Mouse (Mus musculus): ENCODE results near the gene Cxcr5. TPM values are rescaled to one million over a fixed set of nuclear protein-coding genes. Genes with fewer than 3 reads are reported as not detected.

The Cxcr5 gene
- total and polyA plus RNA-seq, 2 experiments from 2014 or later, result not detected

DNA sequence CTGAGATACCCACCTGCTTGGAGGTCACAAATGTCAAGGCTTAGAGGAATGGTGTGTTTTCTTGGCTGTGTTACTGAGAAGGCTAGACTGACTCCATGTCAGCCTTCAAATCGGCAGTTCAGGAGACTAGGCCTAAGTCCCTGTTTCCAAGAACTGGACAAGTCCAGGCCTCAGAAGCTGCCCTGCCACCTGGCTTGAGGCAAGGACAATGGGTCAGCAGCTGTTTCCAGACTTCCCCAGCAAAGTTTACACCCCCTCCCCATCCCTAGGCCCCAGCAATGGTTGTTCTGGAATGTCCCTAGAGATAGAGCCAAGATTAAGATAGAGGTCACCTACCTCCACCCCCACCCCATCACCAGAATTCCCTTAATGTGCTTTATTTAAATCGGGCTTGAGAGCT lies 36.1 kb upstream of the Cxcr5 start:
- Histone ChIP-seq H3K4me1 (ENCODE audit: insufficient read depth, low read length) (0 out of 2 replicates have a peak, but pooled peaks cover 7% of the 10 kb centered on the region), H3K9me3 (ENCODE audit: low read length) (no peaks in the 10 kb centered on the region), H3K4me3 (ENCODE audit: low read length) (no peak overlapping the region), H3K9ac (replicated peaks; ENCODE audit: low read length) (no peak overlapping the region), H3K36me3 (ENCODE audit: insufficient read depth, low read length) (no peaks in the 10 kb centered on the region), H3K27me3 (ENCODE audit: insufficient read depth, low read length) (no peaks in the 10 kb centered on the region), H3K27ac (no peak overlapping the region), H3K4me2 (ENCODE audit: low read depth, low read length) (no peak overlapping the region)
- no peak for ATAC-seq
- no peak for DNase-seq (ENCODE audit: low spot score)
- no peak for TF ChIP-seq CTCF (IDR thresholded peaks at IDR 0.05; ENCODE audit: low read depth)
- 79% methylated on average over 2 of the region's 2 CpGs for WGBS

DNA sequence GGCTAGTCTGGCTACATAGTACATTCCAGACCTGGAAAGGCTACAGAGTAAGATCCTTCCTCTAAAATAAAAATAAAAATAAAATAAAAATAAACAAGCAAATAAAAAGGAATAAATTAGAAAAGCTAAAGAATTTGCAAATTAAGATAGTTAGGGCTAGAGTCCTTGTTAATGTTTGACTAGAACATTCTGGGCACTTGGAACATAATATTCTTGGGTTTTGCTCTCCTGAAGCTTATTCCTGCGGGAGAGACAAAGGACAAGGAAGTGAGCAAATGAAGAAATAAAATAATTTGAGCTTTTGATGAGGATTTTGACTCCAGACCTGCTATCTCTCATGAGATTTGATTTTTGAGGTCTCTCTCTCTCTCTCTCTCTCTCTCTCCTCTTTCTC lies 33.9 kb upstream of the Cxcr5 start:
- WGBS, result 87% methylated on average over 1 of the region's 1 CpGs

DNA sequence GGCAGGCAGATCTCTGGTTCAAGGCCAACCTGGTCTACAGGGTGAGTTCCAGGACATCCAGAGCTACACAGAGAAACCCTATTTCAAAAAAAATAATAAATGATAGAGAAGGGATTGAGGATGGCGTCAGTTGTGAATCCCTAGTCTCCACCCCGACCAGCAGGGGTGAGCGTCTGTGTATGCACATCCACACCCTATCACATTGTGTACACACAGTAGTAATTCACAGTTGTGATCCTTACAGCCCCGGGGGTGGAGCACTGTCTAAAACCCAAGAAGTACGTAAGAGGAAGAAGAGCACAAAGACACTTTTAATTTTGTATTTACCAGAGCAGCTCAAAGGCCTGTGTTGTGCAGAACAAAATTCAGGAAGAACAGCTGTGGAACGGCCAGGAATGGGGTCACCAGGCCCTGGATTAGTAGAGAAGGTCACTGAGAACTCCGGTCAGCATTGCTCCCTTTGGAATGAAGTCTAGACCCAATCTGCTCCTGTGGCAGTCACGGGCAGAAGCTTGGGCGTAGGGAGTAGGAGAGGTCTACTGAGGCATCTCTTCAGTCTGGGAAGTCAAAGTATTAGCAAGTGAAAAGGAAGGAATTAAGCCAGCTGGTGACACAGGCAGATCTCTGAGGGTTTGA lies 33.3 kb upstream of the Cxcr5 start:
- H3K27me3 ChIP-seq (ENCODE audit: insufficient read depth, low read length), result no peaks in the 10 kb centered on the region
- H3K9ac ChIP-seq (replicated peaks; ENCODE audit: low read length), result no peak overlapping the region
- ATAC-seq (no peak), DNase-seq (ENCODE audit: low spot score) (no peak)
- peaks cover 7% of the 10 kb centered on the region; the same call in 1 of the 2 replicates for H3K4me1 ChIP-seq (ENCODE audit: insufficient read depth, low read length)
- 80% methylated on average over 9 of the region's 9 CpGs for WGBS
- H3K4me2 ChIP-seq (ENCODE audit: low read depth, low read length), result no peak overlapping the region
- no peaks in the 10 kb centered on the region for H3K9me3 ChIP-seq (ENCODE audit: low read length)
- no peak overlapping the region for H3K27ac ChIP-seq
- TF ChIP-seq CTCF (IDR thresholded peaks at IDR 0.05; ENCODE audit: low read depth), result no peak
- no peaks in the 10 kb centered on the region for H3K36me3 ChIP-seq (ENCODE audit: insufficient read depth, low read length)
- H3K4me3 ChIP-seq (ENCODE audit: low read length), result no peak overlapping the region

More for the DNA sequence above, 33.9 kb upstream of the Cxcr5 start:
- no peak overlapping the region for H3K27ac ChIP-seq
- no peak overlapping the region for H3K9ac ChIP-seq (replicated peaks; ENCODE audit: low read length)
- no peak for TF ChIP-seq CTCF (IDR thresholded peaks at IDR 0.05; ENCODE audit: low read depth)
- no peak overlapping the region for H3K4me2 ChIP-seq (ENCODE audit: low read depth, low read length)
- H3K9me3 ChIP-seq (ENCODE audit: low read length), result no peaks in the 10 kb centered on the region
- H3K4me3 ChIP-seq (ENCODE audit: low read length), result no peak overlapping the region
- H3K4me1 ChIP-seq (ENCODE audit: insufficient read depth, low read length), result peaks cover 7% of the 10 kb centered on the region; the same call in 1 of the 2 replicates
- H3K36me3 ChIP-seq (ENCODE audit: insufficient read depth, low read length), result no peaks in the 10 kb centered on the region
- DNase-seq (ENCODE audit: low spot score) (no peak), ATAC-seq (no peak)
- no peaks in the 10 kb centered on the region for H3K27me3 ChIP-seq (ENCODE audit: insufficient read depth, low read length)

DNA sequence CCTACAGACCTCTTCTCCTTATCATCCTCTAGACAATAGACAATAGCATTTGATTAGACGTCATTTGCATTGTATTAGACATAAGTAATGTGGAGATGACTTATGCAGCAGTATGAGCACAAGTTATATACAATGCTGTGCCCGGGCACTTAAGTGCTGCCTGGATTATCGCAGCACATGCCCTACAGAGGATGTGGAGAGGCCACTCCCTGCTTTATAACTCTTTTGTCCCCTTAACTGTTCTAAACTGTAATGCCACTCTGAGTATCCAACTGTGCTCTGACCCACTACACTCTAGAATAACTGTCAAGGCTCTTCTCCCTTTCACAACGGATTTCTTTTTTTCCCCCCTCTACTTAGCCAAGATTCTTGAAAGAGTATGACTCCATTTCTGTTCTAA lies 32.2 kb upstream of the Cxcr5 start:
- Histone ChIP-seq H3K4me1 (ENCODE audit: insufficient read depth, low read length) (peaks cover 2% of the 10 kb centered on the region; the same call in 1 of the 2 replicates), H3K4me2 (ENCODE audit: low read depth, low read length) (no peak overlapping the region), H3K4me3 (ENCODE audit: low read length) (no peak overlapping the region), H3K9ac (replicated peaks; ENCODE audit: low read length) (no peak overlapping the region), H3K27me3 (ENCODE audit: insufficient read depth, low read length) (no peaks in the 10 kb centered on the region), H3K9me3 (ENCODE audit: low read length) (no peaks in the 10 kb centered on the region), H3K36me3 (ENCODE audit: insufficient read depth, low read length) (no peaks in the 10 kb centered on the region), H3K27ac (no peak overlapping the region)
- 84% methylated on average over 4 of the region's 4 CpGs for WGBS
- TF ChIP-seq CTCF (IDR thresholded peaks at IDR 0.05; ENCODE audit: low read depth), result no peak
- no peak for DNase-seq (ENCODE audit: low spot score)
- ATAC-seq, result no peak

DNA sequence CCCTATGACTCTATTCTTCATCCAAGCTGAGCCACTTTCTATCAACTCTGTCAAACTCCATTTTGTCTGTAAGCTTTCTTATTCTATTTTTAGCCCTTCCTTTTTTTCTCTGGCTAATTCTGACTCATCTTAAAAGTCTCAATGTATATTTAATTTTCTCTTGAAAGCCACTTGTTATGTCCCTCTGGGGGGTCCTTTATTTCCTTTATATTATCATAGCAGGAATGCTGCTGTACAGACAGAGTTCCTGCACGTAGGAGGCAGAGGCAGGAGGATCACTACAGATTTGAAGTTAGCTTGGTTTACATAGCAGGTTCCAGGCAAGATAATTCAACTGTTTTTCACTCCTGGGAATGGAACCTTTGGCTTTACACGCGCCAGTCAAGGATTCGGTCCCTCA lies 31.5 kb upstream of the Cxcr5 start:
- H3K27ac ChIP-seq, result no peak overlapping the region
- no peak overlapping the region for H3K9ac ChIP-seq (replicated peaks; ENCODE audit: low read length)
- H3K27me3 ChIP-seq (ENCODE audit: insufficient read depth, low read length), result no peaks in the 10 kb centered on the region
- no peak overlapping the region for H3K4me3 ChIP-seq (ENCODE audit: low read length)
- DNase-seq (ENCODE audit: low spot score), result no peak
- H3K4me2 ChIP-seq (ENCODE audit: low read depth, low read length), result no peak overlapping the region
- H3K9me3 ChIP-seq (ENCODE audit: low read length), result no peaks in the 10 kb centered on the region
- H3K4me1 ChIP-seq (ENCODE audit: insufficient read depth, low read length), result no peaks in the 10 kb centered on the region; the same call in 1 of the 2 replicates
- H3K36me3 ChIP-seq (ENCODE audit: insufficient read depth, low read length), result no peaks in the 10 kb centered on the region
- TF ChIP-seq CTCF (IDR thresholded peaks at IDR 0.05; ENCODE audit: low read depth), result no peak
- no peak for ATAC-seq
- WGBS, result 86% methylated on average over 4 of the region's 4 CpGs

DNA sequence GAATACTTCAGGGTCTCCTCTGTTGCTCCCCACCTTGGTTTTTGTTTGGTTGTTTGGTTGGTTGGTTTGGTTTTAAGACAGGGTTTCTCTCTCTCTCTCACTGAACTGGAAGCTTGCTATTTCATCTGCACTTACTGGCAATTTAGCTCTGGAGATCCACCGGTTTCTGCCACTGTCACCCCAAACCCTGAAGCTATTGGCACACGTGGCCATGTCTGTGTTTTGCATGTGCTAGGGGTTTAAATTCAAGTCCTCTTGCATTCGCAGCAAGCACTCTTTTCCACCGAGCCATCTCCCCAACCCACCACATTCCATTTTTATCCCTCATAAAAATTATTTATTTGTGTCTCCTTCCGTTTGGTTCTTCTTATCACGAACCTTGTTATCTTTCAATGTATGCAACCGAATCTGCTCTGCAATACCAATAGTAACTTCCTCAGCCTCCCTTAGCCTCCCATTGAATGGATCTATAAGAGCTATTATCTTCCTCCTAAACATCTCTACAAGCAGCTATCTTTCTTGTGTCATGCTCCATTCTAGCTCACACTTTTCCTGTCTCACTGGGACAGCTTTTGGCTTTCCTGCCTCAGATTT lies 30.0 kb upstream of the Cxcr5 start:
- no peak for TF ChIP-seq CTCF (IDR thresholded peaks at IDR 0.05; ENCODE audit: low read depth)
- Histone ChIP-seq H3K4me1 (ENCODE audit: insufficient read depth, low read length) (no peaks in the 10 kb centered on the region; the same call in 1 of the 2 replicates), H3K9me3 (ENCODE audit: low read length) (no peaks in the 10 kb centered on the region), H3K27me3 (ENCODE audit: insufficient read depth, low read length) (no peaks in the 10 kb centered on the region), H3K9ac (replicated peaks; ENCODE audit: low read length) (no peak overlapping the region), H3K27ac (no peak overlapping the region), H3K4me3 (ENCODE audit: low read length) (no peak overlapping the region), H3K36me3 (ENCODE audit: insufficient read depth, low read length) (no peaks in the 10 kb centered on the region), H3K4me2 (ENCODE audit: low read depth, low read length) (no peak overlapping the region)
- ATAC-seq, result no peak
- DNase-seq (ENCODE audit: low spot score), result no peak
- WGBS, result 74% methylated on average over 7 of the region's 7 CpGs

DNA sequence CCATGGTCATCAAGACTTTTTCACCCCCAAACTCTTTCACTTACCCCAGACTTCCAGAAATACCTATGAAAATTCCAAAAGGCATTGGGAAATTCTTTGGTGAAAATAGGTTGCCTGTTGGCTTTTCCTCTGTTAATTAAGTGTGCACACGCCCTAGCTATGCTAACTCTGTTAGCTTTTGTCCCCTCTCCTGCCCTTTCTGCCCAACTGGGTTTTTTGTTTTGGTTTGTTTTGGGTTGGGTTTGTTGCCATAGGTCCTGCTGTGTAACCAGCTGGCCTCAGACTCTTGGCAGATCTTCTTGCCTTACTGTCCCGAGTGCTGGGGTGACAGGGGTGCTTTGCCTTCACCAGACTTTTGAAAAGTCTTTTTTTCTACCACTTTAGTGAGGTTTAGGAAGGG lies 29.3 kb upstream of the Cxcr5 start:
- Histone ChIP-seq H3K4me3 (ENCODE audit: low read length) (no peak overlapping the region), H3K27ac (no peak overlapping the region), H3K9me3 (ENCODE audit: low read length) (no peaks in the 10 kb centered on the region), H3K36me3 (ENCODE audit: insufficient read depth, low read length) (no peaks in the 10 kb centered on the region), H3K27me3 (ENCODE audit: insufficient read depth, low read length) (no peaks in the 10 kb centered on the region), H3K4me1 (ENCODE audit: insufficient read depth, low read length) (no peaks in the 10 kb centered on the region; the same call in 1 of the 2 replicates), H3K9ac (replicated peaks; ENCODE audit: low read length) (no peak overlapping the region), H3K4me2 (ENCODE audit: low read depth, low read length) (no peak overlapping the region)
- ATAC-seq (no peak), DNase-seq (ENCODE audit: low spot score) (peak; percentile 22)
- 9% methylated on average over 2 of the region's 2 CpGs for WGBS
- TF ChIP-seq CTCF (IDR thresholded peaks at IDR 0.05; ENCODE audit: low read depth), result no peak
